Mouse (Mus musculus) testis, adult 2 months (tissue): ENCODE data around the gene Gm13101. TPM values are rescaled to one million over a fixed set of nuclear protein-coding genes. Genes with fewer than 3 reads are reported as not detected.
"Not testable (repeated sequence)": the region's sequence is repeated elsewhere in the genome, so short reads cannot be mapped to it uniquely, and the experiment has no call there.

Experiments
- H3K27ac ChIP-seq: fragments of 200-500 bp; 2 replicates; pipeline ENCODE4 v1.5.1; 2012; ENCODE audit warnings: low read depth, low read length; ENCODE audit not compliant: control insufficient read depth, insufficient read depth
- H3K27me3 ChIP-seq: fragments of 200-500 bp; 2 replicates; pipeline ENCODE4 v1.6.1; 2012; ENCODE audit warnings: mild to moderate bottlenecking, low read length, moderate library complexity; ENCODE audit not compliant: control insufficient read depth, insufficient read depth
- H3K36me3 ChIP-seq: fragments of 200-500 bp; 2 replicates; pipeline ENCODE4 v1.6.1; 2012; ENCODE audit warnings: mild to moderate bottlenecking, low read length; ENCODE audit not compliant: control insufficient read depth, insufficient read depth
- H3K4me1 ChIP-seq: fragments of 200-500 bp; 2 replicates; pipeline ENCODE4 v1.6.1; 2012; ENCODE audit warnings: low read length; ENCODE audit not compliant: control insufficient read depth, insufficient read depth
- H3K4me3 ChIP-seq: fragments of 200-500 bp; 2 replicates; pipeline ENCODE4 v1.5.1; 2012; ENCODE audit warnings: low read depth, mild to moderate bottlenecking, low read length, moderate library complexity, mixed read lengths; ENCODE audit not compliant: control insufficient read depth
- polyA plus RNA-seq: library from polyadenylated mRNA; depleted of rRNA; stranded (reverse); fragments of >200 nt; gene quantifications from 2 replicates; pipeline ENCODE4 v1.2.3, GENCODE M21; 2012; rRNA removed

Gm13101 gene
- polyA plus RNA-seq = 0.06 TPM in 2 replicates

DNA sequence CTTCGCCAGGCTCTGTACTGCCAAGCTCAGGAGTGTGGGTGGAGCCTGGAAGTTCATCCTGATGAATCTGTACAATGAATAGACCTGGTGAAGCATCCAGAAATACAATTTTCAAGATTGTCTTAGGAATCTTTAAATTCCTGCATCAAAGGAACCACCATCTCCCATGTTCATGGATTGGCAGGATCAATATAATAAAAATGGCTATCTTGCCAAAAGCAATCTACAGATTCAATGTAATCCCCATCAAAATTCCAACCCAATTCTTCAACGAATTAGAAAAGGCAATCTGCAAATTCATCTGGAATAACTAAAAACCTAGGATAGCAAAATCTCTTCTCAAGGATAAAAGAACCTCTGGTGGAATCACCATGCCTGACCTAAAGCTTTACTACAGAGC, at the start of gene Gm13101:
TSS of gene Gm13101 (minus strand) at position 101 of the 400 bp plus-strand sequence.
- not testable (repeated sequence) for H3K27ac ChIP-seq, H3K4me3 ChIP-seq, H3K4me1 ChIP-seq, H3K27me3 ChIP-seq, H3K36me3 ChIP-seq

DNA sequence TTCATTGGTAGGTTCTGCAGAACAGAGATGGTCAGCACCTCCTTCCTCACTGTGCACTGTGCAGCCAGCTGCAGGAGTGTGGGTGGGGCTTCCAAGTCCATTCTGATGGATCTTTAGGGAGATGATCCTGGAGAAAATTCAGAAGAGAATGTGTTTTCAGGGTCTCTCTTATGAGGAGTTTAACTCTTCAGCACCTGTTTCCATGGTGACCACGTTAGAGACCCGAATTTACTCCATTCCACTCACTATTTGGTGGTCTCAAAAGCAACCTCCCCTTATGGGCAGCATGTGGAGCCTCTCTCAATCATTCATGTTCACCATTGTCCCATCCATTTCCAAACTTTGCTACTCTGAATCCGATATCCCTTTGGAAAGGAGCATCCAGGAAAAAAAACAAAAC, 27.5 kb upstream of the Gm13101 start, which contains the start of gene Pramef17:
TSS of gene Pramef17 (minus strand) at position 101 of the 400 bp plus-strand sequence.
- not testable (repeated sequence) for H3K36me3 ChIP-seq, H3K27me3 ChIP-seq, H3K27ac ChIP-seq, H3K4me3 ChIP-seq, H3K4me1 ChIP-seq

DNA sequence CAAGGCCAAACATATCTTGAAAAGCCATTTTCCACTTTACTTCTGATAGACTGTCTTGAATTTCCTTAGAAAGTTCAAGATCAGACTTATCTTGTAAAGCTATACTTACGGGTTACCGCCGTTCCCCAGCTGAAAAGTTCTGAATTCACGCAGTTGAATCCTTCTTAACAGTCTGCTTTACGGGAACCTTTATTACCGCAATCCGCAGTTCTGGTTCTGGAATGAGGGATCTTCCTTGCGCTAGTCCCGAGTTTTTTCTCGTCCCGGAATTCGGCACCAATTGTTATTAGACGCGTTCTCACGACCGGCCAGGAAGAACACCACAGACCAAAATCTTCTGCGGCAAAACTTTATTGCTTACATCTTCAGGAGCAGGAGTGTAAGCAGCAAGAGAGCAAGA, 21.4 kb upstream of the Gm13101 start:
- H3K27me3 ChIP-seq, H3K36me3 ChIP-seq, H3K4me3 ChIP-seq, H3K4me1 ChIP-seq, H3K27ac ChIP-seq: not testable (repeated sequence)

DNA sequence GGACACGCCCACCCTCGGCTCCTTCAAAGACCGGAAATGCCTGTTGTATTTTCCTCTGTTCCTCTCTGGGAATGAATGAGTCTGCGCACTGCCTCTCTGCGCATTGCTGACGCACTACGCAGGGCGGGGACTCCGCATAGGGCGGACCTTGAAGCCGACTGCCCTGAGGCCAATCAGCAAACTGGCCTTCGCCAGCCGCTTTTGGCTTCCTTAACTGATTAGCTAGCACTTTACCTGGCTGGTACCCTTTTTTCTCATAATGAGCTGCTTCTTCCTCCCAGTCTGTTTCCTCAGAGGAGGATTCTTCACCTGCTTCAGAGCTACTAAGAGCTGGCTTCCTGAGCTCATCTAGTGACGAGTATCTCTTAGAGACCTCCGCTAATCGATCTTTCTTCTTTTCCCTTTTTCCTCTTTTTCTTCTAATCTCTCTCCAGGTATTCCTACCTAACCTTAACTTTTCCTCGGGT, 20.8 kb upstream of the Gm13101 start:
- H3K4me3 ChIP-seq, H3K4me1 ChIP-seq, H3K36me3 ChIP-seq, H3K27me3 ChIP-seq, H3K27ac ChIP-seq: not testable (repeated sequence)

DNA sequence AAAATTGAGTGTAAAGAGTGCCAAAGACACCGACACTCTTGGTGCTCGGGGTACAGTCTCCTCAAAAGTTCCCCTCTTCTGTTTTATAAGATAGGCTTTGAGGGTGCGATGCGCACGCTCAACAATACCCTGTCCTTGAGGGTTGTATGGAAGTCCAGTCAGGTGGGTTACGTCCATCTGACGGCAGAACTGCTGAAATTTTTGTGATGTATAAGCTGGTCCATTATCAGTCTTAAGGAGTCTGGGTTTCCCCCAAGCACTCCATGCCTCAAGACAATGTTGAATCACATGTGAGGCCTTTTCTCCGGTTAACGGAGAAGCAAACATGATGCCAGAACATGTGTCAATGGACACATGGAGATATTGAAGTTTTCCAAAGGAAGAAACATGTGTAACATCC, 19.0 kb upstream of the Gm13101 start:
- H3K4me3 ChIP-seq, H3K4me1 ChIP-seq, H3K36me3 ChIP-seq, H3K27ac ChIP-seq, H3K27me3 ChIP-seq: not testable (repeated sequence)

DNA sequence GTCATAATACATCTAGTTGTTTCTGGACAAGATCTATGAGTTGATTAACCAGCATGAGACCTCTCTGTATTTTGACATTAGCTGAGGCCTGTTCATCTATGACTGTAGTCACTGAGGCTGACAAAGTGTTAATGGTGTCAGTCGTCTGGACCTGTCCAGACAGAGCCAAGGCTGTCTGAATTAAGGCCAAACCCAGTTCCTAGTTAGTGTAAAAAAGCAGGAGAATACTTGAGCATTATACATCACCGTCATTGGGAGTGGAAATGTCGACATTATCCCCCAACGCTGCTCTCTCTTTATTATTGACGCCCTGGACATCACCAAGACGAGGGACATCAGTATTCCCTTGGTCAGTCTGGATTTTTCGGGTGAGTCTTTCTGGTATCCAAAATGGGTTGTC, 18.4 kb upstream of the Gm13101 start:
- not testable (repeated sequence) for H3K27me3 ChIP-seq, H3K4me3 ChIP-seq, H3K4me1 ChIP-seq, H3K27ac ChIP-seq, H3K36me3 ChIP-seq

DNA sequence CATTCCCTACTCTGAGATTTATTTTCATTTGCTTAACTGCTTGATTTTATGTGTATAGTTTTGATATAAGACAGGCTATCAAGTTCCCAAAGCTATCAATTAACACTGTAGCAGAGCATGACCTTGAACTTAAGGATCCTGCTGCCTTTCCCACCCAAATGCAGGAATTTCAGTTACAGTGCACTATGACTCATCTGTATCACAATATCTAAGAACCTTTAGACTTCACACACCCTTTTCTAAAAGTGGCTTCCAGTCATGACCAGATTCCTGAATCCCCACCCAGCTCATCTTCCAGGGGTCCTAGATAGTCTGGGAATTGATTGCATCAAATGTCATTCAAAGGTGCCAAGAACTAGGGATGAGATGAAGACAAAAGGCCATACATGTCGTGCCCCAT, 16.7 kb upstream of the Gm13101 start:
- not testable (repeated sequence) for H3K4me1 ChIP-seq, H3K36me3 ChIP-seq, H3K27me3 ChIP-seq, H3K4me3 ChIP-seq, H3K27ac ChIP-seq

DNA sequence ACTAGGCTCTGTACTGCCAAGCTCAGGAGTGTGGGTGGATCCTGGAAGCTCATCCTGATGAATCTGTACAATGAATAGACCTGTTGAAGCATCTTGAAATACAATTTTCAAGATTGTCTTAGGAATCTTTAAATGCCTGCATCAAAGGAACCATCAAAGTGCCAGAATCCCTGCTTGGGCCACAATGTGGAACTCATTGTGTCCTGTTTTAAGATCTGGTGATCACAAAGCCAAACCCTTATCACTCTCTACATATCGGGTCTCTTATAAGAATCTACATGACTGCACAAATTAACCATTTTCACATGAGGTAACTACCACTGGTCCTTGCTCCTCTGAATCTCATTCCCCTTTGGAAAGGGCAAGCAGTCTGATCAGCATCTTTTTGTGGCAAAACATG, 15.8 kb downstream of the Gm13101 start, which contains the start of gene Pramef25:
TSS of gene Pramef25 (minus strand) at position 101 of the 400 bp plus-strand sequence.
- not testable (repeated sequence) for H3K36me3 ChIP-seq, H3K4me3 ChIP-seq, H3K27ac ChIP-seq, H3K4me1 ChIP-seq, H3K27me3 ChIP-seq

Other genes starting within 250 kb of the Gm13101 start
- not detected in 2 replicates for gene Gm13078, start 247.5 kb downstream of the Gm13101 start, polyA plus RNA-seq
- gene Gm13023, start 177.6 kb downstream of the Gm13101 start, polyA plus RNA-seq = not detected in 2 replicates
- not detected in 2 replicates for gene Gm13084, start 150.9 kb downstream of the Gm13101 start, polyA plus RNA-seq
- gene Gm13103, start 120.5 kb downstream of the Gm13101 start, polyA plus RNA-seq = not detected in 2 replicates
- not detected in 2 replicates for gene Pramef6, start 66.6 kb downstream of the Gm13101 start, polyA plus RNA-seq
- not detected in 2 replicates for gene Pramef25, start 15.9 kb downstream of the Gm13101 start, polyA plus RNA-seq
- gene Pramef17, start 27.4 kb upstream of the Gm13101 start, polyA plus RNA-seq = not detected in 2 replicates
- gene Pramel4, start 92.2 kb upstream of the Gm13101 start, polyA plus RNA-seq = not detected in 2 replicates
- gene Gm13102, start 139.5 kb upstream of the Gm13101 start, polyA plus RNA-seq = not detected in 2 replicates
- gene Oog3, start 195.7 kb upstream of the Gm13101 start, polyA plus RNA-seq = not detected in 2 replicates
- gene Oog2, start 223.8 kb upstream of the Gm13101 start, polyA plus RNA-seq = not detected in 2 replicates
- 0.12 TPM in 1 of 2 replicates, not detected in the other for gene C87977, start 246.4 kb upstream of the Gm13101 start, polyA plus RNA-seq